Mouse (Mus musculus) adrenal gland, adult 18-20 months (tissue): ENCODE data around the gene Wdr59. TPM values are rescaled to one million over a fixed set of nuclear protein-coding genes. Genes with fewer than 3 reads are reported as not detected.
"Not testable (repeated sequence)": the region's sequence is repeated elsewhere in the genome, so short reads cannot be mapped to it uniquely, and the experiment has no call there.

Experiments
- DNase-seq, 2 experiments: peaks; one replicate each; pipeline ENCODE4 v3.0.0; 2021 to 2022; ENCODE audit warnings: low spot score in 2 of 2
- total RNA-seq, 2 experiments: library from RNA; stranded (reverse); gene quantifications; 1 replicate in 1 of 2; 2 replicates in 1 of 2; pipeline ENCODE4 v1.2.3; 2021

Wdr59 gene
- total RNA-seq, 2 experiments from 2014 or later, result 9.2 to 10.3 TPM

GRCm38 (mm10) chr8:111538194-111538593 lies 16.3 kb upstream of the Wdr59 start:
- DNase-seq, result no peak

- DNase-seq, result no peak
These were observed 15.9 kb upstream of the Wdr59 start for GRCm38 (mm10) chr8:111537765-111538158.

- peak; percentile 35 to 44 for DNase-seq
These were observed 15.3 kb upstream of the Wdr59 start for GRCm38 (mm10) chr8:111536978-111537764.

GRCm38 (mm10) chr8:111536031-111536977 lies 14.4 kb upstream of the Wdr59 start, which contains the start of gene Znrf1:
TSS of gene Znrf1 (plus strand) at chr8:111536097.
- DNase-seq, result peak; percentile 75

GRCm38 (mm10) chr8:111535491-111535890 lies 13.6 kb upstream of the Wdr59 start:
- no peak for DNase-seq

GRCm38 (mm10) chr8:111533503-111533902 lies 11.6 kb upstream of the Wdr59 start:
- no peak for DNase-seq

GRCm38 (mm10) chr8:111531621-111532020 lies 9.7 kb upstream of the Wdr59 start:
- no peak for DNase-seq

- no peak for DNase-seq
These were observed 9.3 kb upstream of the Wdr59 start for GRCm38 (mm10) chr8:111531191-111531590.

GRCm38 (mm10) chr8:111528071-111528470 lies 6.2 kb upstream of the Wdr59 start:
- no peak for DNase-seq

GRCm38 (mm10) chr8:111527149-111527548 lies 5.3 kb upstream of the Wdr59 start:
- no peak for DNase-seq

- no peak for DNase-seq
These were observed 4.6 kb upstream of the Wdr59 start for GRCm38 (mm10) chr8:111526403-111527024.

GRCm38 (mm10) chr8:111517466-111517865 lies 4.4 kb downstream of the Wdr59 start:
- no peak for DNase-seq

- DNase-seq, result no peak
These were observed 5.3 kb downstream of the Wdr59 start for GRCm38 (mm10) chr8:111516451-111517035.

GRCm38 (mm10) chr8:111513446-111513845 lies 8.4 kb downstream of the Wdr59 start:
- DNase-seq, result no peak

- DNase-seq, result no peak
These were observed 9.0 kb downstream of the Wdr59 start for GRCm38 (mm10) chr8:111512941-111513340.

- DNase-seq, result no peak
These were observed 11.5 kb downstream of the Wdr59 start for GRCm38 (mm10) chr8:111510401-111510800.

- DNase-seq, result no peak
These were observed 12.6 kb downstream of the Wdr59 start for GRCm38 (mm10) chr8:111509278-111509677.

- DNase-seq, result no peak
These were observed 13.3 kb downstream of the Wdr59 start for GRCm38 (mm10) chr8:111508566-111508965.

- no peak for DNase-seq
These were observed 20.0 kb downstream of the Wdr59 start for GRCm38 (mm10) chr8:111501724-111502464.

- not testable (repeated sequence) for DNase-seq
These were observed 23.6 kb downstream of the Wdr59 start for GRCm38 (mm10) chr8:111498249-111498648.
